Mouse (Mus musculus): Measurements from ENCODE around the gene S100a5.
A peak's percentile ranks its signal among the peaks of the same experiment; 100 is the strongest.

The S100a5 gene

DNA sequence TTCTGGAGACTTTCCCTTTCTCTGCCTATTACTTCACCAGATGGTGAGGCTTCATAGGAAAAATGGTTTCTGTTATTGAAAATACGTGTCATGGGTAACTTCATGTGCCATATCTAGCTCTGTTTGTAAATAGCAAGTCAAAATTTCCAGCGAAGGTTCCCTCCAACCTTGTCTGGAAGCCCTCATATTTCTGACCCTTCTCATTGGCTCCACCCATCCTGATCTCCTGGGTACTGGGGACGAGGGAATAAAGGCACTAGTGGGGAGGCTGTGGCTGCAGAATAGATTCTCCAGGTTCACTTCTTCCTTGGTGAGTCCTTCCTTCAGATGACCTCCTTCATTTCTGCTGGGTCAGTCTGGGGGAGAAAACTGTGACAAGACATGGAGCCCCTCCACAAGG lies at the start of gene S100a5:
TSS of gene S100a5 (plus strand) at position 301 of the 400 bp plus-strand sequence.
- no peak for DNase-seq (ENCODE audit: extremely low read depth, low read depth)

- DNase-seq (ENCODE audit: extremely low read depth, low read depth), result no peak
These were observed 48.2 kb upstream of the S100a5 start, which contains the start of gene S100a3 for GRCm38 (mm10) chr3:90560008-90560628. TSS of gene S100a3 (plus strand) at chr3:90560578.

- no peak for DNase-seq (ENCODE audit: extremely low read depth, low read depth)
These were observed 33.6 kb upstream of the S100a5 start for GRCm38 (mm10) chr3:90574691-90575090.

- no peak for DNase-seq (ENCODE audit: extremely low read depth, low read depth)
These were observed 33.0 kb upstream of the S100a5 start for GRCm38 (mm10) chr3:90575320-90575719.

GRCm38 (mm10) chr3:90576351-90577001 lies 31.8 kb upstream of the S100a5 start:
- no peak for DNase-seq (ENCODE audit: extremely low read depth, low read depth)

DNA sequence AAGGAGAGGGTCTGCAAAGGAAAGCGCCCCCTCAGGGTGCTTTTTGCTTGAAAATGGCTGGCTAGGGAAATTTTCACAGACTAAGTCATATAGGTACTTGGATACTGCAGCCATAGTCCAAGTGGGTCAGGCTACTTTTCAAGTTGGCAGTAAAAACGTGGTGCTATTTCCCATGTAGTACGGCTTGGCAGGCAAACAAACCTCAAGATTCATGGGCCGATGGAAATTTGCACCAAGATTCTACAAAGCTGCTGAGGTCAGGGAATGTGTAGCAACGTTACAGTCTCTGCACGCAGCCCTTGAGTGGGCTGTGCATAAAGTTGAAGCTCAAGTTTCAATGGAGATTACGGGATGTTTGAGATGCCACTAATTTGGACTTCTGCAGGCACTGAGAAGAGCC lies 28.9 kb upstream of the S100a5 start:
- DNase-seq (ENCODE audit: extremely low read depth, low read depth), result no peak

- no peak for DNase-seq (ENCODE audit: extremely low read depth, low read depth)
These were observed 27.2 kb upstream of the S100a5 start for GRCm38 (mm10) chr3:90581141-90581540.

- no peak for DNase-seq (ENCODE audit: extremely low read depth, low read depth)
These were observed 26.2 kb upstream of the S100a5 start for GRCm38 (mm10) chr3:90582156-90582555.

- DNase-seq (ENCODE audit: extremely low read depth, low read depth), result no peak
These were observed 25.8 kb upstream of the S100a5 start for GRCm38 (mm10) chr3:90582556-90582955.

- DNase-seq (ENCODE audit: extremely low read depth, low read depth), result no peak
These were observed 24.4 kb upstream of the S100a5 start for GRCm38 (mm10) chr3:90583893-90584292.

DNA sequence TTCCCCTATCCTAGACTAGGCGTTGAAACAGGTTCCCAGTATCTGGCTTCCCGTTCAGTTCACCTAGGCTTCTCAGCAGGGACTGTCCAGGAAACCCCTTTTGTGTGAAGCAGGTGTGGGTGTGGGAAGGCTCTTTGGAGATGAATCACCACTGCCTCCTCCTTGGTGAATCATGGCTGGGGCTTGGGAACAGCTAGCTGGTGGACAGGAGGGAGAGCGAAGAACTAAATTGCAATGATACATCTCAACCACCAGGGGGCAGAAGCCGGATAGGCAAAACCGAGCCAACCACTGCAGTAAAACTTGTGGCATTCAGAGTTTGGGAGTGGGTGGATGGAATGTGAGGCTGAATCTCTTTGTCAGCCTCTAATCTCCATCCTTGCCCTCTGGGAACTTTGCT lies 22.7 kb upstream of the S100a5 start:
- DNase-seq (ENCODE audit: extremely low read depth, low read depth), result no peak

GRCm38 (mm10) chr3:90586016-90586643 lies 22.2 kb upstream of the S100a5 start:
- DNase-seq (ENCODE audit: extremely low read depth, low read depth), result no peak

DNA sequence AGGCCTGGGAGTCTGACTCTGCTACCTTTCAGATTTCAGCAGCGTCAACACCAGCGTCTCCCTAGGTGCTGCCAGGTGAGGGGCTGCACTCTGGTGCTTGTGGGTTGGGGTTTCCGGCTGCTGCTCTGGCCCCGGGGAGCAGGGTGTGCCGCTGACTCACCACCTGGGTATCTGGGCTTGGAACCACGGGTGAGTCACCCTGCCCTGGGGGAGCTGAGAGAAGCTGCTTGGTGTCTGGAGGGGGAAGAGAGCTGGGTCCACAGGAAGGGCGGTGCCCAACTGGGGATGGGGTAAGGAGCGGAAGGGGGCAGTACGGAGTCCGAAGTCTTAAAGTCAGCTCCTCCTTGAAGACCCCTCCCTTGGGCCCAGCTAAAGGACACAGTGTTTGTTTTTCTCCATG lies 21.4 kb upstream of the S100a5 start:
- DNase-seq (ENCODE audit: extremely low read depth, low read depth), result peak; percentile 79

- DNase-seq (ENCODE audit: extremely low read depth, low read depth), result no peak
These were observed 20.8 kb upstream of the S100a5 start for GRCm38 (mm10) chr3:90587361-90588101.

- DNase-seq (ENCODE audit: extremely low read depth, low read depth), result no peak
These were observed 18.9 kb upstream of the S100a5 start for GRCm38 (mm10) chr3:90589390-90589789.

DNA sequence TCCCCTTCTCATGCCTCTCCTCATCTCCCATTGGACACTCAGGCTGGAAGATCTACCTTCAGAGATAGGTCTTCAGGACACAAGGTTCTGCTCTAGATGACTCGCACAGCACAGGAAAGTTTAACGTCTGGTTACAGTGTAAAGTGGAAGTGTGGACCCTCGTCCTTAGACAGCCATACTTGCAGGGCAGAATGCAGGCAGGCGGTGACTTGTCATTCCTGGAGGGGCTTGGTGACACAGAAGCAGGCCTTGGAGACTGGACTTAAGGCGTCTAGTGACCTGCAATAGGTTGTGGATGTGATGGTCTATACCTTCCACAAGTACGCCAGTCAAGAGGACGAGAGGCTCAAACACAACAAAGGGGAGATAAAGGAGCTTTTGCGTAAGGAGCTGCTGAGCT lies 18.4 kb upstream of the S100a5 start, which contains the start of gene S100a2:
TSS of gene S100a2 (plus strand) at position 301 of the 400 bp plus-strand sequence.
- DNase-seq (ENCODE audit: extremely low read depth, low read depth), result no peak

- no peak for DNase-seq (ENCODE audit: extremely low read depth, low read depth)
These were observed 13.9 kb upstream of the S100a5 start for GRCm38 (mm10) chr3:90594466-90594865.

DNA sequence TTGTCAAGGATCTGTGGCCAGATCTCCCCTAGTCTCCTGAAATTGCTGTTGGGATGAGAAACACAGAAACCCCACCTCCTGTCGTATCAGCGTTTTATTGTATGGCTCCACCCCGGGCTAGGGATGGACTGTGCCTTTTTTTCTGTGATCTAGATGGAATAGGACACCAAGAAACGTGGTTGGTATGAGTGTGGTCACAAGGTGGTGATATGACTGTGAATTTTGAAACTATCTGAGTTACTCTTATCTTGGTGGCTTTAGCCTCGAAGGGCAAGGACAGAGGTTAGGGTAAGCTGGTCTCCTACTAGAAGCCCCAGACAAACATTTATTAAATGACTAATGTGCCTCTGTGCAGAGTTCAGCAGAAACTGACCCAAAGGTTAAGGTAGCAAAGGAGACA lies 12.8 kb upstream of the S100a5 start:
- no peak for DNase-seq (ENCODE audit: extremely low read depth, low read depth)

- DNase-seq (ENCODE audit: extremely low read depth, low read depth), result no peak
These were observed 11.5 kb upstream of the S100a5 start for GRCm38 (mm10) chr3:90596810-90597209.

- DNase-seq (ENCODE audit: extremely low read depth, low read depth), result no peak
These were observed 10.6 kb upstream of the S100a5 start for GRCm38 (mm10) chr3:90597736-90598135.

DNA sequence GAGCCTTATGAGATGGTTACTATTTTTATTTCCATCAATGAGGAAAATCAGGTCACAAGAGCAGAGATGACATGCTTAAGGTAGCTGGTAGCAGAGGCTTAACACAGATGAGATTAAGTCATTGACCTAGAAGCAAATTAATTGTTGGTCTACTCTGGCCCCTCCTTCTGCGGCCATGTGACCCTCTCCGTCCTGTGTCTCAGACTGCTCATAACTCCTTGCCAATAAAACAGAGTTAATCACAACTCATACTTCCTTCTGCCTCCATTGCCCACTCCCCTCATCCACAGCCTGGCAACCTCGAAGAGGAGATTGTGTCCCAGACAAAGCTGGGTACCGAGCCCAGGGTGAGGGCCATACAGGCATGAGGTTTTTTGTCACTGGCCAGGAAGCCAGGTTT lies 10.1 kb upstream of the S100a5 start:
- DNase-seq (ENCODE audit: extremely low read depth, low read depth), result no peak

DNA sequence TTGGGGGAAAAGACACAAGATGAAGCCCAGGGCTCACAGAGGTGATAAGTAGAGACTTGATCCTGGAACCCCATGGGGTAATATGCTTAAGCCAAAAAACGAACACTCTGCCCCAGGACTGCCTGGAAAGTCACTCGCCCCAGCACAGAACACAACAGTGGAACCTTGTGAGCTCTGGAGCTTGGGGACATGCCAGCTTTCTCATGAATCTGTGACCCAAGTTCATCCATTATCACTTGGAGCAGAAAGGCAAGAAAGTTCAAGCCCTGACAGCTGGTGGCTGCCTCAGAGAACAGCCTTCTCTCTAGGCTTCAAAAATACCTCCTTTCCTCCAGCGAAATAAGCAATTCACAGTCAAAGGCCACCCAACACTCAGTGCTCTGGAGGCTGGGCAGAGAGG lies 8.9 kb upstream of the S100a5 start:
- no peak for DNase-seq (ENCODE audit: extremely low read depth, low read depth)

All from MEL-GATA-1-ER (cell line).